Mouse (Mus musculus) forebrain, embryonic 14.5 days (tissue): ENCODE measurements at regions not wholly inside any gene's neighbourhood (a gene's known extent, or its start where the extent isn't known, plus 50 kb on each side); places are given as distances from the start of the nearest gene placed in this dataset.

Experiments
- ATAC-seq: fragments of 200-750 bp; cut with Nextera tagmentation; 2 replicates; pipeline ENCODE4 v1.8.0; 2017; ENCODE audit warnings: mild to moderate bottlenecking, moderate library complexity
- DNase-seq: peaks from one replicate; pipeline ENCODE4 v3.0.0-alpha.2; 2015; ENCODE audit warnings: low spot score
- H3K27ac ChIP-seq: fragments of 300-500 bp; sonication (generic); 2 replicates; pipeline ENCODE4 v1.5.1; 2014; ENCODE audit warnings: low read depth, mild to moderate bottlenecking, control low read depth, low read length, moderate library complexity
- H3K27me3 ChIP-seq: fragments of 300-500 bp; sonication (generic); replicated peaks from 2 replicates; pipeline ENCODE4 v1.6.1; 2014; ENCODE audit warnings: low read length, control low read depth, mixed read lengths; ENCODE audit not compliant: control insufficient read depth, insufficient read depth
- H3K36me3 ChIP-seq: fragments of 300-500 bp; sonication (generic); 2 replicates; pipeline ENCODE4 v1.6.1; 2014; ENCODE audit warnings: low read length, control low read depth; ENCODE audit not compliant: control insufficient read depth, insufficient read depth
- H3K4me1 ChIP-seq: fragments of 300-500 bp; sonication (generic); 2 replicates; pipeline ENCODE4 v1.6.1; 2014; ENCODE audit warnings: antibody characterized with exemption, low read length, control low read depth; ENCODE audit not compliant: control insufficient read depth, insufficient read depth
- H3K4me2 ChIP-seq: fragments of 300-500 bp; sonication (generic); 2 replicates; pipeline ENCODE4 v1.6.1; 2014; ENCODE audit warnings: mild to moderate bottlenecking, control low read depth, low read length
- H3K4me3 ChIP-seq: fragments of 300-500 bp; sonication (generic); 2 replicates; pipeline ENCODE4 v1.5.1; 2014; ENCODE audit warnings: low read depth, low read length, control low read depth
- H3K9ac ChIP-seq: fragments of 300-500 bp; sonication (generic); 2 replicates; pipeline ENCODE4 v1.6.1; 2014; ENCODE audit warnings: mild to moderate bottlenecking, low read length, control low read depth, moderate library complexity
- H3K9me3 ChIP-seq: fragments of 300-500 bp; sonication (generic); replicated peaks from 2 replicates; pipeline ENCODE4 v1.6.1; 2016; ENCODE audit warnings: low read length, control low read depth, mixed read lengths; ENCODE audit not compliant: control insufficient read depth
- WGBS: fragments of 180-500 bp; shearing (Covaris S2); extraction: QIAGEN DNeasy Blood & Tissue Kit; methylation state at CpG from one replicate; pipeline ENCODE4 v1.1.7; 2014; 5-methylcytosine and 5-hydroxymethylcytosine counted together

- Histone ChIP-seq H3K27me3 (no peaks in the 10 kb centered on the region), H3K4me2 (no peak overlapping the region), H3K27ac (no peak overlapping the region), H3K9me3 (no peaks in the 10 kb centered on the region), H3K4me1 (no peaks in the 10 kb centered on the region), H3K4me3 (no peak overlapping the region), H3K36me3 (no peaks in the 10 kb centered on the region), H3K9ac (no peak overlapping the region)
- ATAC-seq (no peak), DNase-seq (peak; percentile 17)
- 38% methylated on average over 4 of the region's 4 CpGs for WGBS
Observed at GRCm38 (mm10) chr12:59786831-59787230, 567.3 kb upstream of the Fbxo33 start.

GRCm38 (mm10) chr12:59770980-59771379 is 551.5 kb upstream of the Fbxo33 start:
- 95% methylated on average over 1 of the region's 1 CpGs for WGBS

GRCm38 (mm10) chr12:59762260-59762659 is 542.7 kb upstream of the Fbxo33 start:
- H3K27me3 ChIP-seq = no peaks in the 10 kb centered on the region
- 79% methylated on average over 1 of the region's 1 CpGs for WGBS
- H3K4me3 ChIP-seq = no peak overlapping the region
- H3K4me1 ChIP-seq = no peaks in the 10 kb centered on the region
- DNase-seq = no peak
- H3K27ac ChIP-seq = no peak overlapping the region
- no peak overlapping the region for H3K4me2 ChIP-seq
- no peak overlapping the region for H3K9ac ChIP-seq
- no peak for ATAC-seq
- H3K9me3 ChIP-seq = no peaks in the 10 kb centered on the region
- no peaks in the 10 kb centered on the region for H3K36me3 ChIP-seq

More at GRCm38 (mm10) chr12:59770980-59771379, 551.5 kb upstream of the Fbxo33 start:
- Histone ChIP-seq H3K27ac (no peak overlapping the region), H3K4me3 (no peak overlapping the region), H3K4me2 (no peak overlapping the region), H3K36me3 (no peaks in the 10 kb centered on the region), H3K9me3 (no peaks in the 10 kb centered on the region), H3K4me1 (no peaks in the 10 kb centered on the region), H3K9ac (no peak overlapping the region), H3K27me3 (no peaks in the 10 kb centered on the region)
- ATAC-seq (no peak), DNase-seq (no peak)

GRCm38 (mm10) chr12:59744768-59745167 is 525.2 kb upstream of the Fbxo33 start:
- WGBS = 93% methylated on average over 2 of the region's 2 CpGs
- no peaks in the 10 kb centered on the region for H3K27me3 ChIP-seq
- H3K9me3 ChIP-seq = no peaks in the 10 kb centered on the region
- H3K9ac ChIP-seq = no peak overlapping the region
- H3K4me2 ChIP-seq = no peak overlapping the region
- no peak overlapping the region for H3K4me3 ChIP-seq
- ATAC-seq = no peak
- DNase-seq = no peak
- H3K4me1 ChIP-seq = no peaks in the 10 kb centered on the region
- no peak overlapping the region for H3K27ac ChIP-seq
- no peaks in the 10 kb centered on the region for H3K36me3 ChIP-seq

GRCm38 (mm10) chr12:59743211-59743610 is 523.7 kb upstream of the Fbxo33 start:
- no peak overlapping the region for H3K27ac ChIP-seq
- DNase-seq = no peak

GRCm38 (mm10) chr12:59724951-59725350 is 505.4 kb upstream of the Fbxo33 start:
- H3K9ac ChIP-seq = no peak overlapping the region
- 83% methylated on average over 1 of the region's 1 CpGs for WGBS
- no peak overlapping the region for H3K4me2 ChIP-seq
- ATAC-seq (no peak), DNase-seq (no peak)
- H3K4me1 ChIP-seq = no peaks in the 10 kb centered on the region
- H3K27ac ChIP-seq = no peak overlapping the region
- no peaks in the 10 kb centered on the region for H3K27me3 ChIP-seq
- H3K4me3 ChIP-seq = no peak overlapping the region
- no peaks in the 10 kb centered on the region for H3K36me3 ChIP-seq
- no peaks in the 10 kb centered on the region for H3K9me3 ChIP-seq

More at GRCm38 (mm10) chr12:59743211-59743610, 523.7 kb upstream of the Fbxo33 start:
- Histone ChIP-seq H3K4me1 (no peaks in the 10 kb centered on the region), H3K4me2 (no peak overlapping the region), H3K9me3 (no peaks in the 10 kb centered on the region), H3K27me3 (no peaks in the 10 kb centered on the region), H3K36me3 (no peaks in the 10 kb centered on the region), H3K9ac (no peak overlapping the region), H3K4me3 (no peak overlapping the region)
- WGBS = 87% methylated on average over 11 of the region's 11 CpGs
- ATAC-seq = no peak

GRCm38 (mm10) chr12:59722471-59723182 is 503.1 kb upstream of the Fbxo33 start:
- Histone ChIP-seq H3K4me1 (no peaks in the 10 kb centered on the region), H3K36me3 (no peaks in the 10 kb centered on the region), H3K4me2 (no peak overlapping the region), H3K9ac (no peak overlapping the region), H3K27me3 (no peaks in the 10 kb centered on the region), H3K4me3 (no peak overlapping the region), H3K9me3 (no peaks in the 10 kb centered on the region), H3K27ac (no peak overlapping the region)
- ATAC-seq (no peak), DNase-seq (no peak)
- 78% methylated on average over 6 of the region's 6 CpGs for WGBS

GRCm38 (mm10) chr12:59713216-59713615 is 493.7 kb upstream of the Fbxo33 start:
- no peaks in the 10 kb centered on the region for H3K27me3 ChIP-seq
- H3K4me2 ChIP-seq = no peak overlapping the region
- ATAC-seq (no peak), DNase-seq (no peak)
- no peak overlapping the region for H3K27ac ChIP-seq
- H3K9me3 ChIP-seq = no peaks in the 10 kb centered on the region
- H3K4me3 ChIP-seq = no peak overlapping the region
- H3K36me3 ChIP-seq = no peaks in the 10 kb centered on the region
- no peaks in the 10 kb centered on the region for H3K4me1 ChIP-seq
- WGBS = 53% methylated on average over 3 of the region's 3 CpGs
- H3K9ac ChIP-seq = no peak overlapping the region

GRCm38 (mm10) chr12:59683235-59683634 is 463.7 kb upstream of the Fbxo33 start:
- WGBS = 94% methylated on average over 2 of the region's 2 CpGs
- ATAC-seq = no peak

More at GRCm38 (mm10) chr12:59683235-59683634, 463.7 kb upstream of the Fbxo33 start:
- Histone ChIP-seq H3K36me3 (no peaks in the 10 kb centered on the region), H3K9ac (no peak overlapping the region), H3K4me2 (no peak overlapping the region), H3K27ac (no peak overlapping the region), H3K4me1 (no peaks in the 10 kb centered on the region), H3K4me3 (no peak overlapping the region), H3K9me3 (no peaks in the 10 kb centered on the region), H3K27me3 (no peaks in the 10 kb centered on the region)
- no peak for DNase-seq
